Mouse (Mus musculus): ENCODE data around the gene Hist1h1e. TPM values are rescaled to one million over a fixed set of nuclear protein-coding genes. Genes with fewer than 3 reads are reported as not detected.
A peak's percentile ranks its signal among the peaks of the same experiment; 100 is the strongest.
"Not testable (repeated sequence)": the region's sequence is repeated elsewhere in the genome, so short reads cannot be mapped to it uniquely, and the experiment has no call there.

Gene Hist1h1e
- polyA plus RNA-seq, 1 experiment from 2014 or later: 27.9 TPM

GRCm38 (mm10) chr13:23609209-23609608, 13.1 kb downstream of the Hist1h1e start:
- Histone ChIP-seq H3K4me3 (no peak overlapping the region), H3K27ac (peak overlapping the region; percentile 86), H3K9me3 (replicated peaks) (no peaks in the 10 kb centered on the region), H3K36me3 (peaks cover 14% of the 10 kb centered on the region), H3K4me2 (peak overlapping the region; percentile 43), H3K27me3 (replicated peaks) (no peaks in the 10 kb centered on the region), H3K9ac (peak overlapping the region; percentile 51; the same call in 1 of the 2 replicates), H3K4me1 (peaks cover 26% of the 10 kb centered on the region)
- ATAC-seq: peak; percentile 94
- 29% methylated on average over 4 of the region's 4 CpGs for WGBS (ENCODE audit: insufficient replicate concordance)

GRCm38 (mm10) chr13:23605052-23605451, 17.3 kb downstream of the Hist1h1e start:
- no peak overlapping the region for H3K4me2 ChIP-seq
- H3K27ac ChIP-seq: no peak overlapping the region
- H3K9ac ChIP-seq: no peak overlapping the region
- ATAC-seq: no peak
- H3K4me1 ChIP-seq: peaks cover 26% of the 10 kb centered on the region
- no peaks in the 10 kb centered on the region for H3K27me3 ChIP-seq (replicated peaks)
- H3K9me3 ChIP-seq (replicated peaks): no peaks in the 10 kb centered on the region
- H3K4me3 ChIP-seq: no peak overlapping the region
- WGBS (ENCODE audit: insufficient replicate concordance): 76% methylated on average over 3 of the region's 3 CpGs
- no peaks in the 10 kb centered on the region; the same call in 1 of the 2 replicates for H3K36me3 ChIP-seq

- WGBS (ENCODE audit: insufficient replicate concordance): 89% methylated on average over 3 of the region's 3 CpGs
- Histone ChIP-seq H3K27ac (no peak overlapping the region), H3K27me3 (replicated peaks) (no peaks in the 10 kb centered on the region), H3K9me3 (replicated peaks) (no peaks in the 10 kb centered on the region), H3K4me3 (no peak overlapping the region), H3K4me1 (peaks cover 20% of the 10 kb centered on the region), H3K9ac (no peak overlapping the region), H3K36me3 (no peaks in the 10 kb centered on the region; the same call in 1 of the 2 replicates), H3K4me2 (no peak overlapping the region)
- ATAC-seq: no peak
Observed at GRCm38 (mm10) chr13:23604452-23604851, 17.9 kb downstream of the Hist1h1e start.

- H3K4me3 ChIP-seq: no peak overlapping the region
- ATAC-seq: no peak
- H3K4me2 ChIP-seq: no peak overlapping the region; the same call in 1 of the 2 replicates
- no peak overlapping the region; the same call in 1 of the 2 replicates for H3K9ac ChIP-seq
- peak overlapping the region; percentile 13; the same call in 1 of the 2 replicates for H3K27ac ChIP-seq
- H3K36me3 ChIP-seq: no peaks in the 10 kb centered on the region; the same call in 1 of the 2 replicates
- no peaks in the 10 kb centered on the region for H3K9me3 ChIP-seq (replicated peaks)
- 52% methylated on average over 7 of the region's 7 CpGs for WGBS (ENCODE audit: insufficient replicate concordance)
- no peaks in the 10 kb centered on the region for H3K27me3 ChIP-seq (replicated peaks)
- peaks cover 8% of the 10 kb centered on the region for H3K4me1 ChIP-seq
Observed at GRCm38 (mm10) chr13:23603182-23603699, 19.1 kb downstream of the Hist1h1e start.

GRCm38 (mm10) chr13:23597957-23598356, 24.4 kb downstream of the Hist1h1e start:
- Histone ChIP-seq H3K27ac (peak overlapping the region; percentile 93), H3K9me3 (replicated peaks) (no peaks in the 10 kb centered on the region), H3K4me3 (no peak overlapping the region), H3K36me3 (no peaks in the 10 kb centered on the region; the same call in 1 of the 2 replicates), H3K9ac (peak overlapping the region; percentile 12; the same call in 1 of the 2 replicates), H3K4me2 (peak overlapping the region; percentile 2; the same call in 1 of the 2 replicates), H3K27me3 (replicated peaks) (no peaks in the 10 kb centered on the region), H3K4me1 (peaks cover 47% of the 10 kb centered on the region)
- WGBS (ENCODE audit: insufficient replicate concordance): 6% methylated on average over 9 of the region's 9 CpGs
- no peak for ATAC-seq

GRCm38 (mm10) chr13:23595622-23596372, 26.6 kb downstream of the Hist1h1e start:
- WGBS (ENCODE audit: insufficient replicate concordance): 48% methylated on average over 7 of the region's 7 CpGs
- H3K27ac ChIP-seq: peak overlapping the region; percentile 93
- no peaks in the 10 kb centered on the region for H3K36me3 ChIP-seq
- peak overlapping the region; percentile 66 for H3K9ac ChIP-seq
- peaks cover 56% of the 10 kb centered on the region for H3K4me1 ChIP-seq
- peak; percentile 95 for ATAC-seq
- peak overlapping the region; percentile 9; the same call in 1 of the 2 replicates for H3K4me3 ChIP-seq
- H3K27me3 ChIP-seq (replicated peaks): no peaks in the 10 kb centered on the region
- no peaks in the 10 kb centered on the region for H3K9me3 ChIP-seq (replicated peaks)
- peak overlapping the region; percentile 54 for H3K4me2 ChIP-seq

- Histone ChIP-seq H3K4me1 (peaks cover 56% of the 10 kb centered on the region), H3K36me3 (no peaks in the 10 kb centered on the region), H3K4me2 (peak overlapping the region; percentile 54), H3K9ac (peak overlapping the region; percentile 66), H3K27me3 (replicated peaks) (no peaks in the 10 kb centered on the region), H3K4me3 (peak overlapping the region; percentile 9; the same call in 1 of the 2 replicates), H3K9me3 (replicated peaks) (no peaks in the 10 kb centered on the region), H3K27ac (peak overlapping the region; percentile 93)
- 45% methylated on average over 2 of the region's 2 CpGs for WGBS (ENCODE audit: insufficient replicate concordance)
- ATAC-seq: peak; percentile 48
Observed at GRCm38 (mm10) chr13:23595185-23595584, 27.2 kb downstream of the Hist1h1e start.

- Histone ChIP-seq H3K9ac (peak overlapping the region; percentile 53), H3K27me3 (replicated peaks) (no peaks in the 10 kb centered on the region), H3K27ac (peak overlapping the region; percentile 78), H3K36me3 (no peaks in the 10 kb centered on the region), H3K4me3 (no peak overlapping the region), H3K4me2 (peak overlapping the region; percentile 14), H3K4me1 (peaks cover 56% of the 10 kb centered on the region), H3K9me3 (replicated peaks) (no peaks in the 10 kb centered on the region)
- 31% methylated on average over 5 of the region's 5 CpGs for WGBS (ENCODE audit: insufficient replicate concordance)
- ATAC-seq: no peak
Observed at GRCm38 (mm10) chr13:23593051-23593770, 29.1 kb downstream of the Hist1h1e start.

GRCm38 (mm10) chr13:23592614-23593013, 29.7 kb downstream of the Hist1h1e start:
- Histone ChIP-seq H3K27ac (peak overlapping the region; percentile 78), H3K9me3 (replicated peaks) (no peaks in the 10 kb centered on the region), H3K4me2 (peak overlapping the region; percentile 14; the same call in 1 of the 2 replicates), H3K4me1 (peaks cover 53% of the 10 kb centered on the region), H3K36me3 (no peaks in the 10 kb centered on the region), H3K4me3 (no peak overlapping the region), H3K27me3 (replicated peaks) (no peaks in the 10 kb centered on the region), H3K9ac (peak overlapping the region; percentile 53)
- no peak for ATAC-seq
- WGBS (ENCODE audit: insufficient replicate concordance): 78% methylated on average over 7 of the region's 7 CpGs

- not testable (repeated sequence) for ATAC-seq; H3K27me3 ChIP-seq (replicated peaks); H3K9ac ChIP-seq; H3K4me2 ChIP-seq; H3K36me3 ChIP-seq; H3K4me3 ChIP-seq; H3K9me3 ChIP-seq (replicated peaks); H3K27ac ChIP-seq
- peaks cover 50% of the 10 kb centered on the region for H3K4me1 ChIP-seq
- WGBS (ENCODE audit: insufficient replicate concordance): 59% methylated on average over 7 of the region's 7 CpGs
Observed at GRCm38 (mm10) chr13:23591886-23592285, 30.5 kb downstream of the Hist1h1e start.

GRCm38 (mm10) chr13:23591206-23591605, 31.2 kb downstream of the Hist1h1e start:
- Histone ChIP-seq H3K4me2 (no peak overlapping the region), H3K9ac (no peak overlapping the region), H3K4me3 (no peak overlapping the region), H3K9me3 (replicated peaks) (no peaks in the 10 kb centered on the region), H3K27ac (no peak overlapping the region), H3K4me1 (peaks cover 48% of the 10 kb centered on the region), H3K27me3 (replicated peaks) (no peaks in the 10 kb centered on the region), H3K36me3 (no peaks in the 10 kb centered on the region)
- WGBS (ENCODE audit: insufficient replicate concordance): 83% methylated on average over 7 of the region's 7 CpGs
- ATAC-seq: no peak

GRCm38 (mm10) chr13:23586940-23587225, 35.5 kb downstream of the Hist1h1e start:
- Histone ChIP-seq H3K27me3 (replicated peaks) (no peaks in the 10 kb centered on the region), H3K4me1 (peaks cover 34% of the 10 kb centered on the region), H3K9me3 (replicated peaks) (no peaks in the 10 kb centered on the region), H3K9ac (peak overlapping the region; percentile 77), H3K4me2 (peak overlapping the region; percentile 78), H3K27ac (peak overlapping the region; percentile 100), H3K4me3 (peak overlapping the region; percentile 42), H3K36me3 (no peaks in the 10 kb centered on the region)
- ATAC-seq: no peak
- WGBS (ENCODE audit: insufficient replicate concordance): 5% methylated on average over 1 of the region's 1 CpGs

All from liver, embryonic 12.5 days (tissue).